Mouse (Mus musculus) limb, embryonic 11.5 days (tissue): ENCODE data around the gene Olfr549. TPM values are rescaled to one million over a fixed set of nuclear protein-coding genes. Genes with fewer than 3 reads are reported as not detected.

Experiments used
- ATAC-seq: fragments of 200-750 bp; cut with Nextera tagmentation; 2 replicates; pipeline ENCODE4 v1.8.0; 2017; ENCODE audit warnings: low read depth; ENCODE audit not compliant: insufficient number of reproducible peaks, low FRiP score, low TSS enrichment
- DNase-seq: peaks from one replicate; pipeline ENCODE4 v3.0.0-alpha.2; 2015; ENCODE audit warnings: low spot score
- H3K27ac ChIP-seq: fragments of 300-500 bp; sonication (generic); replicated peaks from 2 replicates; pipeline ENCODE4 v1.5.1; 2014; ENCODE audit warnings: low read depth, mild to moderate bottlenecking, low read length
- H3K27me3 ChIP-seq: fragments of 300-500 bp; sonication (generic); 2 replicates; pipeline ENCODE4 v1.6.1; 2014; ENCODE audit warnings: mild to moderate bottlenecking, low read length, mixed read lengths; ENCODE audit not compliant: control insufficient read depth, insufficient read depth
- H3K36me3 ChIP-seq: fragments of 300-500 bp; sonication (generic); 2 replicates; pipeline ENCODE4 v1.6.1; 2014; ENCODE audit warnings: mild to moderate bottlenecking, low read length, moderate library complexity, mixed read lengths; ENCODE audit not compliant: control insufficient read depth, insufficient read depth
- H3K4me1 ChIP-seq: fragments of 300-500 bp; sonication (generic); 2 replicates; pipeline ENCODE4 v1.6.1; 2014; ENCODE audit warnings: low read length, mixed read lengths; ENCODE audit not compliant: control insufficient read depth, insufficient read depth
- H3K4me2 ChIP-seq: fragments of 300-500 bp; sonication (generic); 2 replicates; pipeline ENCODE4 v1.6.1; 2014; ENCODE audit warnings: low read depth, mild to moderate bottlenecking, moderate library complexity; ENCODE audit not compliant: severe bottlenecking
- H3K4me3 ChIP-seq: fragments of 300-500 bp; sonication (generic); 2 replicates; pipeline ENCODE4 v1.5.1; 2014; ENCODE audit warnings: low read depth, low read length
- H3K9ac ChIP-seq: fragments of 300-500 bp; sonication (generic); 2 replicates; pipeline ENCODE4 v1.6.1; 2014; ENCODE audit warnings: mild to moderate bottlenecking, low read length
- H3K9me3 ChIP-seq: fragments of 300-500 bp; sonication (generic); 2 replicates; pipeline ENCODE4 v1.6.1; 2016; ENCODE audit warnings: low read length; ENCODE audit not compliant: control insufficient read depth
- WGBS: fragments of 180-500 bp; shearing (Covaris S2); extraction: QIAGEN DNeasy Blood & Tissue Kit; methylation state at CpG from one replicate; pipeline ENCODE4 v1.1.7; 2014; 5-methylcytosine and 5-hydroxymethylcytosine counted together
- polyA plus RNA-seq: library from polyadenylated mRNA; unstranded; fragments of >200 nt; fragmentation: Nextera tagmentation; extraction: Ambion mirVana; gene quantifications from 2 replicates; pipeline ENCODE4 v1.2.1, GENCODE M21; 2014

Gene Olfr549
- polyA plus RNA-seq, 1 experiment from 2014 or later, result not detected

DNA sequence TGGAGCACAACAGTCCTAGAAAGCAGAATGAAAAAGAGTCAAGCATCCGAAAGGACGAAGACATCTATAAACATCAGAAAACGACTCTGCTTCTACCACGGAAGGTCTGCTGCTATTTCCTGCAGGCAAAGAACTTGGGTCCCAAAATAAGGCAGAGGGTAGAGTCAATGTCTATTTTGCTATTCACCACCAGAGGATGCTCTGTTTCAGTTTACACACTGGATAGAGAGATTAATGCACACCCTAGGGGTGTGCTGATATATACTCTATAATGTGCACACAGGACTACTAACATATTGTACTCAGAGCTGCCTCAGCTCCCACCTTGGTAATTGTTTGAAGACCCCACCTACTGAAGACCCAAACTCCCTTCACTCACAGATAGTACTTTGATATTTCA, 16.5 kb downstream of the Olfr549 start:
- ATAC-seq (no peak), DNase-seq (no peak)
- Histone ChIP-seq H3K4me1 (no peaks in the 10 kb centered on the region), H3K9me3 (no peaks in the 10 kb centered on the region), H3K36me3 (no peaks in the 10 kb centered on the region), H3K9ac (no peak overlapping the region), H3K27ac (no peak overlapping the region), H3K4me2 (no peak overlapping the region), H3K27me3 (no peaks in the 10 kb centered on the region), H3K4me3 (no peak overlapping the region)
- WGBS, result 93% methylated on average over 4 of the region's 4 CpGs

DNA sequence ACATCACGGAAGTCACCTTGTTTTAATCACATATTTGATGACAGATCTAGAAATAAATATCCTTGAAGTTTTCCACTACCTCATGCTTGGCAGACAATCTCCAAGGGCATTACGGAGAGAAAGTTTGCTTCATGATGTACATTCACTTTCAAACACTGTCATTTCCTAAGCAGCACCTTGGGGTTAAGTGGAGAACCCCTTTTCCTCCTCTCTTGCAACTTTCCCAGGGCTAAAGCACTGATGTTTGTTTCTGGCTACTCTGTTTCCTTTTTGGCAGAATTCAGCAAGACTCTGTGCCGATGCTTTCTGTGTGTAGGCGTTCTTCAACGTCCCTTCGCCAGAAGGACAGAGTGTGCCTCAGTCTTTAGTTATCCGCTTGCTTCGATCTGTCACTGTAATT, 21.5 kb downstream of the Olfr549 start, which contains the start of gene Olfr550:
Olfr550 (plus strand) TSS at position 301 of the 400 bp plus-strand sequence.
- 96% methylated on average over 8 of the region's 8 CpGs for WGBS
- DNase-seq (no peak), ATAC-seq (no peak)
- Histone ChIP-seq H3K36me3 (no peaks in the 10 kb centered on the region), H3K4me2 (no peak within 1 kb of the TSS), H3K9ac (no peak within 1 kb of the TSS), H3K27ac (no peak within 1 kb of the TSS), H3K9me3 (no peaks in the 10 kb centered on the region), H3K4me3 (no peak within 1 kb of the TSS), H3K4me1 (no peaks in the 10 kb centered on the region), H3K27me3 (no peaks in the 10 kb centered on the region)

DNA sequence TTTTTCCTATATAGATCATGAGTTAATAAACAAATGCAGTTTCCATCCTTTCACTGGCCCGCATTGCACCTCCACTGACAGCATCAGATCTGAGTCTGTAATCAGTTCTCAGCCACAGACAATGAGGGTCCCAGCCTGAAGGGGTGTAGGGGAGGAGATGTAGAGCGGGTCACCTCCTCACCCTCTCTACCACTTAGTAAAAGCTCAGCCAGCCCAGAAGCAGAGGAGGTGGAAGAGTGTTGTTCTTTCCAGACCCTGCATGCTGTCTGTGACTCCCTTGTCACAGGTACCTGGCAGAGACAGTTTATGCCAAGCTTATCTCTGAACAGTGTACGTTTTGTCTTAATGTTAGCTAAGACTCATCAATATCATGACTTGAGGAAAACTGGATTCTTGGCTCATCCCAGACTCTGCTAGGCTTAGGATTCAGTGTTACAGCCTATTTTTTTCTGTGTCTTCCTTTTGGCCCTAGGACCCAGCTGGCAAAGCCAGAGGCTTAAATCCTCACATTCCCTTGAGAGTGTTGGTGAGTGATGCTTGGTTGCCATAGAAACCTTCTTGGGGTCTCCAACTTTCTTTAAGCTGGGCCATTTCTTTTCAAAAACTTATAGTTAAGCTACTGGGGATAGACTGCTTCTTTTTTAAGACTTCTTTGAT, 23.6 kb downstream of the Olfr549 start:
- H3K9ac ChIP-seq, result no peak overlapping the region
- 81% methylated on average over 3 of the region's 3 CpGs for WGBS
- H3K4me2 ChIP-seq, result no peak overlapping the region
- DNase-seq, result no peak
- H3K4me1 ChIP-seq, result no peaks in the 10 kb centered on the region
- H3K9me3 ChIP-seq, result no peaks in the 10 kb centered on the region
- H3K36me3 ChIP-seq, result no peaks in the 10 kb centered on the region
- H3K4me3 ChIP-seq, result no peak overlapping the region
- no peak overlapping the region for H3K27ac ChIP-seq
- no peaks in the 10 kb centered on the region for H3K27me3 ChIP-seq
- ATAC-seq, result no peak

DNA sequence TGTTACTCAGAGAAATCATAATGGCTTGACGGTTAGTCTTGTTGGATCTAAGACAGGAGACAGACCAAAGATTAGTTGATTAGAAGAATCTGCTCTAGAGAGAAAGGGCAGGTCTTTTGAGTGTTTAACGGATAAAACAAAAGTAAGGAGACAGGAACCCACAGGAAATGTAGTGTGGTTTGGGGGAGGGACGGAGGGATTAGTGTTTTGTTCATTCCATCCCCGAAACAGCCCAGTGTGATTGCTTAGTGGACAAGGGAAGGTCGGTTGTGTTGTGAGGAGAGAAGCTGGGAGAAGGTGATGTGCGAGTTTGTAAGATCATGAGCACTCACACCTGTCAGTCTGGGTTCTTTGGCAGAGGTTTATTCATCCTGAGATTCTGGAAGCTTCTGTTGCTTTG, 26.3 kb downstream of the Olfr549 start:
- no peaks in the 10 kb centered on the region for H3K27me3 ChIP-seq
- H3K4me1 ChIP-seq, result no peaks in the 10 kb centered on the region
- no peak overlapping the region for H3K9ac ChIP-seq
- DNase-seq (no peak), ATAC-seq (no peak)
- no peaks in the 10 kb centered on the region for H3K9me3 ChIP-seq
- H3K27ac ChIP-seq, result no peak overlapping the region
- H3K36me3 ChIP-seq, result no peaks in the 10 kb centered on the region
- H3K4me3 ChIP-seq, result no peak overlapping the region
- WGBS, result 77% methylated on average over 6 of the region's 6 CpGs
- no peak overlapping the region for H3K4me2 ChIP-seq

DNA sequence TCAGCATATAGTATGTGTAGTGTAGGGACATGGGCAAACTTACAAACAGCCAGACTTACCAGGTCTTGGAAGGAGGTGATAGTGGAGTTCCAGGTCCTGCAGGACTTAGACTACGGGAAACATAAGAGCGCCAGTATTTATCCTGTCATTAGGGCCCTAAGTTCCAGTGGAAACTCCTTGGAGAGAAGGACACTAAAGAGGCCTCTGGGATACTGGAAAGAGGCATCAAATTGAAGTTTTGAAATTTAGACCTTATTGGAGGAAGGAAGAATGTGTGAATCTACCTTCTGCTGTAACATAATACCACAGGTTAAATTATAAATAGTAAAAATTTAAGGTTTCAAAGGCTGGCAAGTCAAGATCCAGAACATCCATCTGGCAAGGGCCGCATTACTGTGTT, 42.1 kb downstream of the Olfr549 start, which contains the start of gene Olfr551:
Olfr551 (minus strand) TSS at position 101 of the 400 bp plus-strand sequence.
- DNase-seq (no peak), ATAC-seq (no peak)
- Histone ChIP-seq H3K4me2 (no peak within 1 kb of the TSS), H3K27ac (no peak within 1 kb of the TSS), H3K9ac (no peak within 1 kb of the TSS), H3K36me3 (no peaks in the 10 kb centered on the region), H3K9me3 (no peaks in the 10 kb centered on the region), H3K4me3 (no peak within 1 kb of the TSS), H3K4me1 (no peaks in the 10 kb centered on the region), H3K27me3 (no peaks in the 10 kb centered on the region)
- 95% methylated on average over 3 of the region's 3 CpGs for WGBS

DNA sequence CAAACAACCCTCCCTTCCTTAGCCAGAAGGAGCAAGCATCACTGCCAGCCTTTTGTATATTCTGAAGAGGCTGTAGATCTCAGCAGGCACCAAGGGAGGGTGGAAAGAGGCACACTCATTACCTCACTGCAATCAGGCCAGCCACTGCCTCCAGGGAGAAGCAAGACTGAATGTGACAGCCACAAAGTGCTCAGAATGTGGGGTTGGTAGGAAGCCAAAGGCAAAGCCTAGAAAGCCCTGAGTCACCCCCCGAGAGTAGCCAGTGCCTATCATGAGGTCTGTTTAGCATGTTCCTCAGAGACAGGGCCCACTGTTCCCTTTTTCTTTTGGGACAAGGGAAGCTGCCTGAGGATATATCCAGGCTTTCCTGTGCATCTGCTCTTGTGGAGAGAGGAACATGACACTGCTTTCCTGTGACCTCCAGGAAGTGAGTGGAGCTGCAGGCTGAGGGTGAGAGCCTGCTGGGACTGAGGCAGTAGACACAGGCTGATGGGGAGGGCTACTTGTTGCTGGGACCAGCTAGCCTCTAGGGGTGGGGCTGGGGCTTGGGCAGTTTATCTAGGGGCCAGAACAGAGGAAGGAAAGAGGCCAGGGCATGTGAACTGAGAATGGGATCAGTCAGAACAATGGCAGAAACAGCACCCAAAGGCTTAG, 47.8 kb downstream of the Olfr549 start, which contains the start of gene Olfr552:
Olfr552 (plus strand) TSS at position 393 of the 654 bp plus-strand sequence.
- 72% methylated on average over 1 of the region's 1 CpGs for WGBS
- ATAC-seq, result no peak

More for the DNA sequence above, 47.8 kb downstream of the Olfr549 start, which contains the start of gene Olfr552:
- Histone ChIP-seq H3K9me3 (no peaks in the 10 kb centered on the region), H3K36me3 (no peaks in the 10 kb centered on the region), H3K27ac (no peak within 1 kb of the TSS), H3K9ac (no peak within 1 kb of the TSS), H3K27me3 (no peaks in the 10 kb centered on the region), H3K4me1 (no peaks in the 10 kb centered on the region), H3K4me3 (no peak within 1 kb of the TSS), H3K4me2 (no peak within 1 kb of the TSS)
- no peak for DNase-seq

Other genes with a start within 250 kb of the Olfr549 start
- gene Rrm1, start 108.2 kb upstream of the Olfr549 start, polyA plus RNA-seq, result 261 and 275 TPM in 2 replicates
- gene Olfr543, start 68.2 kb upstream of the Olfr549 start, polyA plus RNA-seq, result 0.23 and 0.56 TPM in 2 replicates
- gene Olfr544, start 61.6 kb upstream of the Olfr549 start, polyA plus RNA-seq, result 0.05 and 0.09 TPM in 2 replicates
- 0.39 TPM in 1 of 2 replicates, not detected in the other for gene Olfr545, start 50.3 kb upstream of the Olfr549 start, polyA plus RNA-seq
- gene Olfr547, start 15.1 kb upstream of the Olfr549 start, polyA plus RNA-seq, result not detected in 2 replicates
- not detected in 2 replicates for gene Olfr548-ps1, start 9.0 kb upstream of the Olfr549 start, polyA plus RNA-seq
- 0.13 and 0.95 TPM in 2 replicates for gene Trim21, start 15.6 kb downstream of the Olfr549 start, polyA plus RNA-seq
- gene Olfr550, start 21.6 kb downstream of the Olfr549 start, polyA plus RNA-seq, result not detected in 2 replicates
- gene Olfr551, start 42.0 kb downstream of the Olfr549 start, polyA plus RNA-seq, result not detected in 2 replicates
- gene Olfr552, start 47.9 kb downstream of the Olfr549 start, polyA plus RNA-seq, result not detected in 2 replicates
- gene Olfr553, start 68.3 kb downstream of the Olfr549 start, polyA plus RNA-seq, result not detected in 2 replicates
- not detected in 2 replicates for gene Olfr554, start 88.6 kb downstream of the Olfr549 start, polyA plus RNA-seq
- gene Olfr555, start 109.0 kb downstream of the Olfr549 start, polyA plus RNA-seq, result not detected in 2 replicates
- not detected in 2 replicates for gene Olfr556, start 115.0 kb downstream of the Olfr549 start, polyA plus RNA-seq
- gene Trim68, start 137.5 kb downstream of the Olfr549 start, polyA plus RNA-seq, result 12.9 and 13.6 TPM in 2 replicates
- not detected in 2 replicates for gene Olfr557, start 146.0 kb downstream of the Olfr549 start, polyA plus RNA-seq
- gene Olfr558, start 152.3 kb downstream of the Olfr549 start, polyA plus RNA-seq, result not detected in 2 replicates
- gene Olfr33, start 169.2 kb downstream of the Olfr549 start, polyA plus RNA-seq, result not detected in 2 replicates
- not detected in 2 replicates for gene Olfr559, start 177.6 kb downstream of the Olfr549 start, polyA plus RNA-seq
- gene Olfr560, start 209.5 kb downstream of the Olfr549 start, polyA plus RNA-seq, result not detected in 2 replicates
- gene Olfr78, start 209.6 kb downstream of the Olfr549 start, polyA plus RNA-seq, result not detected in 2 replicates
- not detected in 2 replicates for gene Olfr561, start 221.4 kb downstream of the Olfr549 start, polyA plus RNA-seq